Mouse (Mus musculus) lung, postnatal 0 days (tissue): Measurements from ENCODE around the gene Aff1.

Source experiments
- CTCF ChIP-seq: IDR thresholded peaks from 2 replicates; pipeline ENCODE4 v1.5.1; 2016; ENCODE audit warnings: antibody characterized with exemption, mild to moderate bottlenecking
- EP300 ChIP-seq: IDR thresholded peaks from 2 replicates; pipeline ENCODE4 v1.6.1; 2016; ENCODE audit warnings: antibody characterized with exemption, mild to moderate bottlenecking, control low read depth

- TF ChIP-seq CTCF: no peak
- TF ChIP-seq EP300: no peak
Observed at GRCm38 (mm10) chr5:103783086-103783668, 91.0 kb downstream of the Aff1 start.
